Mouse (Mus musculus): ENCODE data around the gene Ttk.

DNA sequence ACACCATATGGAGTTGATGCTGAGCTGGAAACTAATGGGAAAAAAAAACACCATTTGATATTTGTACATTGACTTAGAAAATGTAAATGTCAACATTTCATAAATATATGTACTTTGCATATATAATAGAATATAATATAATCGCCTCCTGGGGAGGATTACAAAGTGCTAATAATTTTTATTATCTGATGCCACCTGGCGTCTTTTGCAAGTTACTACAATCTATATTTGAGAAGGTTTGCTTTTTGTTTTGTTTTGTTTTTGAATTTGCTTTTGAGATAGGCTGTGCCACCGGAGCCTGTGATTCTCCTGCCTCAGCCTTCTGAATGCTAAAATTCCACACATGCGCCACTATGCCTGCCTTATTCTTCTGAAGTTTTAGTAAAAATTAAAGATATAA lies 71.3 kb downstream of the Ttk start:
- TF ChIP-seq PAX5 (IDR thresholded peaks at IDR 0.05; ENCODE audit: low read length) (no peak), MAX (IDR thresholded peaks at IDR 0.05; ENCODE audit: low read length) (no peak), E2F4 (IDR thresholded peaks at IDR 0.05; ENCODE audit: insufficient replicate concordance, low read depth, low read length) (no peak), USF1 (IDR thresholded peaks at IDR 0.05; ENCODE audit: low read depth, low read length) (no peak), EP300 (IDR thresholded peaks at IDR 0.05; ENCODE audit: low read length) (no peak), ZKSCAN1 (IDR thresholded peaks at IDR 0.05; ENCODE audit: borderline replicate concordance, low read depth, low read length) (no peak), POLR2A (IDR thresholded peaks at IDR 0.05; ENCODE audit: low read depth, low read length) (no peak)

Measured in CH12.LX (cell line).